Mouse (Mus musculus): ENCODE measurements at regions not wholly inside any gene's neighbourhood (a gene's known extent, or its start where the extent isn't known, plus 50 kb on each side); places are given as distances from the start of the nearest gene placed in this dataset.
A peak's percentile ranks its signal among the peaks of the same experiment; 100 is the strongest.

- 71% methylated on average over 5 of the region's 5 CpGs for WGBS
- no peak overlapping the region for H3K4me2 ChIP-seq (replicated peaks; ENCODE audit: low read depth, low read length)
These were observed 147.4 kb upstream of the Clint1 start for GRCm38 (mm10) chr11:45704411-45704810.

GRCm38 (mm10) chr11:45718630-45719029 is 133.2 kb upstream of the Clint1 start:
- H3K9me3 ChIP-seq (ENCODE audit: low read length): no peaks in the 10 kb centered on the region
- no peak overlapping the region for H3K27ac ChIP-seq (ENCODE audit: low read length)
- no peaks in the 10 kb centered on the region for H3K36me3 ChIP-seq (ENCODE audit: insufficient read depth, low read length)
- H3K4me1 ChIP-seq (ENCODE audit: insufficient read depth, low read length): peaks cover 10% of the 10 kb centered on the region
- H3K9ac ChIP-seq (replicated peaks; ENCODE audit: low read length): no peak overlapping the region
- WGBS: 25% methylated on average over 2 of the region's 2 CpGs
- no peak overlapping the region for H3K4me3 ChIP-seq (ENCODE audit: low read length)
- peak; percentile 59; the same call in 1 of the 2 replicates for ATAC-seq (ENCODE audit: low FRiP score, low TSS enrichment)
- no peaks in the 10 kb centered on the region; the same call in 1 of the 2 replicates for H3K27me3 ChIP-seq (ENCODE audit: insufficient read depth, low read length)
- no peak overlapping the region for H3K4me2 ChIP-seq (replicated peaks; ENCODE audit: low read depth, low read length)

More at GRCm38 (mm10) chr11:45704411-45704810, 147.4 kb upstream of the Clint1 start:
- no peak overlapping the region for H3K9ac ChIP-seq (replicated peaks; ENCODE audit: low read length)
- no peaks in the 10 kb centered on the region for H3K27me3 ChIP-seq (ENCODE audit: insufficient read depth, low read length)
- ATAC-seq (ENCODE audit: low FRiP score, low TSS enrichment): no peak
- H3K9me3 ChIP-seq (ENCODE audit: low read length): no peaks in the 10 kb centered on the region
- H3K27ac ChIP-seq (ENCODE audit: low read length): no peak overlapping the region
- H3K4me3 ChIP-seq (ENCODE audit: low read length): no peak overlapping the region
- no peaks in the 10 kb centered on the region for H3K36me3 ChIP-seq (ENCODE audit: insufficient read depth, low read length)
- H3K4me1 ChIP-seq (ENCODE audit: insufficient read depth, low read length): no peaks in the 10 kb centered on the region

GRCm38 (mm10) chr11:45719821-45720220 is 132.0 kb upstream of the Clint1 start:
- H3K4me2 ChIP-seq (replicated peaks; ENCODE audit: low read depth, low read length): no peak overlapping the region
- no peak overlapping the region for H3K27ac ChIP-seq (ENCODE audit: low read length)
- H3K4me3 ChIP-seq (ENCODE audit: low read length): no peak overlapping the region
- H3K4me1 ChIP-seq (ENCODE audit: insufficient read depth, low read length): peaks cover 10% of the 10 kb centered on the region
- H3K9ac ChIP-seq (replicated peaks; ENCODE audit: low read length): no peak overlapping the region
- no peaks in the 10 kb centered on the region for H3K36me3 ChIP-seq (ENCODE audit: insufficient read depth, low read length)
- H3K9me3 ChIP-seq (ENCODE audit: low read length): no peaks in the 10 kb centered on the region
- no peaks in the 10 kb centered on the region; the same call in 1 of the 2 replicates for H3K27me3 ChIP-seq (ENCODE audit: insufficient read depth, low read length)
- no peak for ATAC-seq (ENCODE audit: low FRiP score, low TSS enrichment)
- WGBS: 92% methylated on average over 6 of the region's 6 CpGs

GRCm38 (mm10) chr11:45736561-45736960 is 115.3 kb upstream of the Clint1 start:
- Histone ChIP-seq H3K27me3 (ENCODE audit: insufficient read depth, low read length) (no peaks in the 10 kb centered on the region), H3K36me3 (ENCODE audit: insufficient read depth, low read length) (no peaks in the 10 kb centered on the region), H3K4me2 (replicated peaks; ENCODE audit: low read depth, low read length) (no peak overlapping the region), H3K9me3 (ENCODE audit: low read length) (no peaks in the 10 kb centered on the region), H3K27ac (ENCODE audit: low read length) (no peak overlapping the region), H3K4me3 (ENCODE audit: low read length) (no peak overlapping the region), H3K4me1 (ENCODE audit: insufficient read depth, low read length) (no peaks in the 10 kb centered on the region), H3K9ac (replicated peaks; ENCODE audit: low read length) (no peak overlapping the region)
- ATAC-seq (ENCODE audit: low FRiP score, low TSS enrichment): peak; percentile 59; the same call in 1 of the 2 replicates
- WGBS: 26% methylated on average over 3 of the region's 3 CpGs

GRCm38 (mm10) chr11:45738331-45738730 is 113.5 kb upstream of the Clint1 start:
- Histone ChIP-seq H3K4me2 (replicated peaks; ENCODE audit: low read depth, low read length) (no peak overlapping the region), H3K9ac (replicated peaks; ENCODE audit: low read length) (no peak overlapping the region), H3K9me3 (ENCODE audit: low read length) (no peaks in the 10 kb centered on the region), H3K4me1 (ENCODE audit: insufficient read depth, low read length) (no peaks in the 10 kb centered on the region), H3K27me3 (ENCODE audit: insufficient read depth, low read length) (no peaks in the 10 kb centered on the region), H3K27ac (ENCODE audit: low read length) (no peak overlapping the region), H3K36me3 (ENCODE audit: insufficient read depth, low read length) (no peaks in the 10 kb centered on the region), H3K4me3 (ENCODE audit: low read length) (no peak overlapping the region)
- 65% methylated on average over 6 of the region's 6 CpGs for WGBS
- no peak for ATAC-seq (ENCODE audit: low FRiP score, low TSS enrichment)

- no peaks in the 10 kb centered on the region for H3K4me1 ChIP-seq (ENCODE audit: insufficient read depth, low read length)
- WGBS: 82% methylated on average over 2 of the region's 2 CpGs
- H3K4me3 ChIP-seq (ENCODE audit: low read length): no peak overlapping the region
- ATAC-seq (ENCODE audit: low FRiP score, low TSS enrichment): no peak
- no peak overlapping the region for H3K4me2 ChIP-seq (replicated peaks; ENCODE audit: low read depth, low read length)
- H3K9ac ChIP-seq (replicated peaks; ENCODE audit: low read length): no peak overlapping the region
- H3K27me3 ChIP-seq (ENCODE audit: insufficient read depth, low read length): no peaks in the 10 kb centered on the region
- H3K36me3 ChIP-seq (ENCODE audit: insufficient read depth, low read length): no peaks in the 10 kb centered on the region
- H3K9me3 ChIP-seq (ENCODE audit: low read length): peaks cover 9% of the 10 kb centered on the region
- H3K27ac ChIP-seq (ENCODE audit: low read length): no peak overlapping the region
These were observed 105.9 kb upstream of the Clint1 start for GRCm38 (mm10) chr11:45745941-45746340.

GRCm38 (mm10) chr11:45750249-45750648 is 101.6 kb upstream of the Clint1 start:
- ATAC-seq (ENCODE audit: low FRiP score, low TSS enrichment): no peak
- Histone ChIP-seq H3K4me1 (ENCODE audit: insufficient read depth, low read length) (no peaks in the 10 kb centered on the region), H3K36me3 (ENCODE audit: insufficient read depth, low read length) (no peaks in the 10 kb centered on the region), H3K27me3 (ENCODE audit: insufficient read depth, low read length) (no peaks in the 10 kb centered on the region), H3K9ac (replicated peaks; ENCODE audit: low read length) (no peak overlapping the region), H3K4me2 (replicated peaks; ENCODE audit: low read depth, low read length) (no peak overlapping the region), H3K27ac (ENCODE audit: low read length) (no peak overlapping the region), H3K9me3 (ENCODE audit: low read length) (peaks cover under 1% of the 10 kb centered on the region; the same call in 1 of the 2 replicates), H3K4me3 (ENCODE audit: low read length) (no peak overlapping the region)
- WGBS: 72% methylated on average over 2 of the region's 2 CpGs

GRCm38 (mm10) chr11:45752237-45752636 is 99.6 kb upstream of the Clint1 start:
- H3K9me3 ChIP-seq (ENCODE audit: low read length): no peaks in the 10 kb centered on the region
- no peak overlapping the region for H3K4me3 ChIP-seq (ENCODE audit: low read length)
- H3K9ac ChIP-seq (replicated peaks; ENCODE audit: low read length): no peak overlapping the region
- peak; percentile 86 for ATAC-seq (ENCODE audit: low FRiP score, low TSS enrichment)
- no peaks in the 10 kb centered on the region for H3K4me1 ChIP-seq (ENCODE audit: insufficient read depth, low read length)
- no peaks in the 10 kb centered on the region for H3K27me3 ChIP-seq (ENCODE audit: insufficient read depth, low read length)
- H3K4me2 ChIP-seq (replicated peaks; ENCODE audit: low read depth, low read length): no peak overlapping the region
- 47% methylated on average over 1 of the region's 1 CpGs for WGBS
- H3K27ac ChIP-seq (ENCODE audit: low read length): no peak overlapping the region
- no peaks in the 10 kb centered on the region for H3K36me3 ChIP-seq (ENCODE audit: insufficient read depth, low read length)

GRCm38 (mm10) chr11:45752791-45753190 is 99.1 kb upstream of the Clint1 start:
- H3K9ac ChIP-seq (replicated peaks; ENCODE audit: low read length): no peak overlapping the region
- ATAC-seq (ENCODE audit: low FRiP score, low TSS enrichment): no peak
- H3K27me3 ChIP-seq (ENCODE audit: insufficient read depth, low read length): no peaks in the 10 kb centered on the region
- no peaks in the 10 kb centered on the region for H3K36me3 ChIP-seq (ENCODE audit: insufficient read depth, low read length)
- H3K4me1 ChIP-seq (ENCODE audit: insufficient read depth, low read length): no peaks in the 10 kb centered on the region
- 58% methylated on average over 2 of the region's 2 CpGs for WGBS
- no peak overlapping the region for H3K27ac ChIP-seq (ENCODE audit: low read length)
- no peak overlapping the region for H3K4me2 ChIP-seq (replicated peaks; ENCODE audit: low read depth, low read length)
- H3K4me3 ChIP-seq (ENCODE audit: low read length): no peak overlapping the region
- H3K9me3 ChIP-seq (ENCODE audit: low read length): no peaks in the 10 kb centered on the region

- 66% methylated on average over 4 of the region's 4 CpGs for WGBS
- H3K4me2 ChIP-seq (replicated peaks; ENCODE audit: low read depth, low read length): no peak overlapping the region
These were observed 84.8 kb upstream of the Clint1 start for GRCm38 (mm10) chr11:45767081-45767480.

More at GRCm38 (mm10) chr11:45767081-45767480, 84.8 kb upstream of the Clint1 start:
- Histone ChIP-seq H3K27ac (ENCODE audit: low read length) (no peak overlapping the region), H3K36me3 (ENCODE audit: insufficient read depth, low read length) (no peaks in the 10 kb centered on the region), H3K9me3 (ENCODE audit: low read length) (0 out of 2 replicates have a peak, but pooled peaks cover 3% of the 10 kb centered on the region), H3K4me1 (ENCODE audit: insufficient read depth, low read length) (no peaks in the 10 kb centered on the region), H3K27me3 (ENCODE audit: insufficient read depth, low read length) (no peaks in the 10 kb centered on the region), H3K9ac (replicated peaks; ENCODE audit: low read length) (no peak overlapping the region), H3K4me3 (ENCODE audit: low read length) (no peak overlapping the region)
- no peak for ATAC-seq (ENCODE audit: low FRiP score, low TSS enrichment)
